Mouse (Mus musculus): ENCODE data around the gene Mcub. TPM values are rescaled to one million over a fixed set of nuclear protein-coding genes. Genes with fewer than 3 reads are reported as not detected.

Gene Mcub
- polyA plus RNA-seq (2015; fragmentation: Nextera tagmentation; extraction: Ambion mirVana) = 4.1 and 4.7 TPM in 2 replicates

- Histone ChIP-seq H3K27ac (ENCODE audit: low read depth, low read length) (no peak within 1 kb of the TSS), H3K4me1 (replicated peaks; ENCODE audit: control insufficient read depth, insufficient read depth, low read length) (peaks cover 8% of the 10 kb centered on the region), H3K4me2 (replicated peaks; ENCODE audit: low read depth) (peak within 1 kb of the TSS; percentile 97), H3K9ac (ENCODE audit: low read depth, low read length) (peak within 1 kb of the TSS; percentile 46), H3K9me3 (ENCODE audit: control insufficient read depth) (no peaks in the 10 kb centered on the region), H3K36me3 (ENCODE audit: control insufficient read depth, insufficient read depth) (no peaks in the 10 kb centered on the region), H3K4me3 (ENCODE audit: low read depth, low read length) (peak within 1 kb of the TSS; percentile 56), H3K27me3 (replicated peaks; ENCODE audit: control insufficient read depth, insufficient read depth, low read length) (peaks cover 12% of the 10 kb centered on the region; the same call in 1 of the 2 replicates)
- peak; percentile 21; the same call in 1 of the 2 replicates for TF ChIP-seq CTCF (IDR thresholded peaks at IDR 0.05; ENCODE audit: low read depth)
- peak; percentile 65 for ATAC-seq
- WGBS = under 1% methylated on average over 62 of the region's 63 CpGs
These were observed at the start of gene Mcub for GRCm38 (mm10) chr3:129969432-129970395. Mcub (minus strand) TSS chr3:129970206.

- Histone ChIP-seq H3K27me3 (replicated peaks; ENCODE audit: control insufficient read depth, insufficient read depth, low read length) (no peaks in the 10 kb centered on the region), H3K4me1 (replicated peaks; ENCODE audit: control insufficient read depth, insufficient read depth, low read length) (no peaks in the 10 kb centered on the region), H3K9ac (ENCODE audit: low read depth, low read length) (no peak overlapping the region), H3K4me3 (ENCODE audit: low read depth, low read length) (no peak overlapping the region), H3K27ac (ENCODE audit: low read depth, low read length) (no peak overlapping the region), H3K4me2 (replicated peaks; ENCODE audit: low read depth) (no peak overlapping the region), H3K9me3 (ENCODE audit: control insufficient read depth) (no peaks in the 10 kb centered on the region), H3K36me3 (ENCODE audit: control insufficient read depth, insufficient read depth) (peaks cover 22% of the 10 kb centered on the region)
- ATAC-seq = no peak
- WGBS = 64% methylated on average over 2 of the region's 2 CpGs
- TF ChIP-seq CTCF (IDR thresholded peaks at IDR 0.05; ENCODE audit: low read depth) = no peak
These were observed 42.9 kb upstream of the Mcub start for GRCm38 (mm10) chr3:130012943-130013342.

GRCm38 (mm10) chr3:130011236-130011635 is 41.2 kb upstream of the Mcub start:
- ATAC-seq = no peak

GRCm38 (mm10) chr3:130006141-130006540 is 36.1 kb upstream of the Mcub start:
- no peaks in the 10 kb centered on the region for H3K9me3 ChIP-seq (ENCODE audit: control insufficient read depth)
- no peak overlapping the region for H3K27ac ChIP-seq (ENCODE audit: low read depth, low read length)
- no peak overlapping the region for H3K9ac ChIP-seq (ENCODE audit: low read depth, low read length)
- H3K4me2 ChIP-seq (replicated peaks; ENCODE audit: low read depth) = no peak overlapping the region
- H3K4me1 ChIP-seq (replicated peaks; ENCODE audit: control insufficient read depth, insufficient read depth, low read length) = no peaks in the 10 kb centered on the region
- 79% methylated on average over 7 of the region's 7 CpGs for WGBS
- H3K36me3 ChIP-seq (ENCODE audit: control insufficient read depth, insufficient read depth) = peaks cover 70% of the 10 kb centered on the region
- no peak for ATAC-seq
- no peaks in the 10 kb centered on the region for H3K27me3 ChIP-seq (replicated peaks; ENCODE audit: control insufficient read depth, insufficient read depth, low read length)
- no peak for TF ChIP-seq CTCF (IDR thresholded peaks at IDR 0.05; ENCODE audit: low read depth)
- H3K4me3 ChIP-seq (ENCODE audit: low read depth, low read length) = no peak overlapping the region

More at GRCm38 (mm10) chr3:130011236-130011635, 41.2 kb upstream of the Mcub start:
- Histone ChIP-seq H3K36me3 (ENCODE audit: control insufficient read depth, insufficient read depth) (peaks cover 32% of the 10 kb centered on the region), H3K4me2 (replicated peaks; ENCODE audit: low read depth) (no peak overlapping the region), H3K27ac (ENCODE audit: low read depth, low read length) (no peak overlapping the region), H3K4me1 (replicated peaks; ENCODE audit: control insufficient read depth, insufficient read depth, low read length) (no peaks in the 10 kb centered on the region), H3K4me3 (ENCODE audit: low read depth, low read length) (no peak overlapping the region), H3K9me3 (ENCODE audit: control insufficient read depth) (no peaks in the 10 kb centered on the region), H3K27me3 (replicated peaks; ENCODE audit: control insufficient read depth, insufficient read depth, low read length) (no peaks in the 10 kb centered on the region), H3K9ac (ENCODE audit: low read depth, low read length) (no peak overlapping the region)
- no peak for TF ChIP-seq CTCF (IDR thresholded peaks at IDR 0.05; ENCODE audit: low read depth)
- WGBS = 71% methylated on average over 1 of the region's 1 CpGs

GRCm38 (mm10) chr3:130000926-130001325 is 30.9 kb upstream of the Mcub start:
- Histone ChIP-seq H3K4me2 (replicated peaks; ENCODE audit: low read depth) (no peak overlapping the region), H3K9me3 (ENCODE audit: control insufficient read depth) (no peaks in the 10 kb centered on the region), H3K4me3 (ENCODE audit: low read depth, low read length) (no peak overlapping the region), H3K4me1 (replicated peaks; ENCODE audit: control insufficient read depth, insufficient read depth, low read length) (no peaks in the 10 kb centered on the region), H3K9ac (ENCODE audit: low read depth, low read length) (no peak overlapping the region), H3K36me3 (ENCODE audit: control insufficient read depth, insufficient read depth) (peaks cover 78% of the 10 kb centered on the region), H3K27me3 (replicated peaks; ENCODE audit: control insufficient read depth, insufficient read depth, low read length) (no peaks in the 10 kb centered on the region), H3K27ac (ENCODE audit: low read depth, low read length) (no peak overlapping the region)
- 93% methylated on average over 11 of the region's 11 CpGs for WGBS
- TF ChIP-seq CTCF (IDR thresholded peaks at IDR 0.05; ENCODE audit: low read depth) = no peak
- ATAC-seq = no peak

GRCm38 (mm10) chr3:129998526-129998925 is 28.5 kb upstream of the Mcub start:
- no peak overlapping the region for H3K27ac ChIP-seq (ENCODE audit: low read depth, low read length)
- H3K9ac ChIP-seq (ENCODE audit: low read depth, low read length) = no peak overlapping the region
- no peak overlapping the region for H3K4me3 ChIP-seq (ENCODE audit: low read depth, low read length)
- peaks cover 83% of the 10 kb centered on the region for H3K36me3 ChIP-seq (ENCODE audit: control insufficient read depth, insufficient read depth)
- no peaks in the 10 kb centered on the region for H3K9me3 ChIP-seq (ENCODE audit: control insufficient read depth)
- TF ChIP-seq CTCF (IDR thresholded peaks at IDR 0.05; ENCODE audit: low read depth) = no peak
- no peak overlapping the region for H3K4me2 ChIP-seq (replicated peaks; ENCODE audit: low read depth)
- H3K4me1 ChIP-seq (replicated peaks; ENCODE audit: control insufficient read depth, insufficient read depth, low read length) = no peaks in the 10 kb centered on the region
- no peak for ATAC-seq
- 87% methylated on average over 6 of the region's 6 CpGs for WGBS
- H3K27me3 ChIP-seq (replicated peaks; ENCODE audit: control insufficient read depth, insufficient read depth, low read length) = no peaks in the 10 kb centered on the region
